Mouse (Mus musculus) midbrain, postnatal 0 days (tissue): Measurements from ENCODE around the gene Usp8. TPM values are rescaled to one million over a fixed set of nuclear protein-coding genes. Genes with fewer than 3 reads are reported as not detected.

Experiments
- ATAC-seq: fragments of 200-750 bp; cut with Nextera tagmentation; 2 replicates; pipeline ENCODE4 v1.8.0; 2017; ENCODE audit warnings: moderate number of reproducible peaks, mild to moderate bottlenecking, moderate TSS enrichment, moderate library complexity; ENCODE audit not compliant: low FRiP score
- DNase-seq: peaks from one replicate; pipeline ENCODE4 v3.0.0-alpha.2; 2015; ENCODE audit warnings: low spot score
- H3K27ac ChIP-seq: fragments of 300-500 bp; sonication (generic); 2 replicates; pipeline ENCODE4 v1.5.1; 2014; ENCODE audit warnings: low read depth, mild to moderate bottlenecking, low read length, mixed read lengths
- H3K27me3 ChIP-seq: fragments of 300-500 bp; sonication (generic); 2 replicates; pipeline ENCODE4 v1.6.1; 2014; ENCODE audit warnings: low read length, control low read depth, mixed read lengths; ENCODE audit not compliant: insufficient read depth
- H3K36me3 ChIP-seq: fragments of 300-500 bp; sonication (generic); 2 replicates; pipeline ENCODE4 v1.6.1; 2014; ENCODE audit warnings: low read length, control low read depth, mixed read lengths; ENCODE audit not compliant: insufficient read depth
- H3K4me1 ChIP-seq: fragments of 300-500 bp; sonication (generic); 2 replicates; pipeline ENCODE4 v1.6.1; 2014; ENCODE audit warnings: mild to moderate bottlenecking, control low read depth, antibody characterized with exemption, low read length, mixed read lengths; ENCODE audit not compliant: insufficient read depth
- H3K4me2 ChIP-seq: fragments of 300-500 bp; sonication (generic); 2 replicates; pipeline ENCODE4 v1.6.1; 2014; ENCODE audit warnings: low read depth, mild to moderate bottlenecking, low read length, mixed read lengths; ENCODE audit not compliant: poor library complexity, severe bottlenecking
- H3K4me3 ChIP-seq: fragments of 300-500 bp; sonication (generic); 2 replicates; pipeline ENCODE4 v1.5.1; 2014; ENCODE audit warnings: low read depth, mild to moderate bottlenecking, low read length, moderate library complexity
- H3K9ac ChIP-seq: fragments of 300-500 bp; sonication (generic); replicated peaks from 2 replicates; pipeline ENCODE4 v1.6.1; 2014; ENCODE audit warnings: mild to moderate bottlenecking, low read length, moderate library complexity, mixed read lengths; ENCODE audit not compliant: poor library complexity, severe bottlenecking
- H3K9me3 ChIP-seq: fragments of 300-500 bp; sonication (generic); 2 replicates; pipeline ENCODE4 v1.6.1; 2016; ENCODE audit warnings: low read length, control low read depth
- CTCF ChIP-seq: IDR thresholded peaks from 2 replicates; pipeline ENCODE4 v1.5.1; 2016; ENCODE audit warnings: antibody characterized with exemption, mild to moderate bottlenecking
- WGBS: fragments of 180-500 bp; shearing (Covaris S2); extraction: QIAGEN DNeasy Blood & Tissue Kit; methylation state at CpG from one replicate; pipeline ENCODE4 v1.1.7; 2014; 5-methylcytosine and 5-hydroxymethylcytosine counted together
- polyA plus RNA-seq: library from polyadenylated mRNA; unstranded; fragments of >200 nt; fragmentation: Nextera tagmentation; extraction: Ambion mirVana; gene quantifications from 2 replicates; pipeline ENCODE4 v1.2.1, GENCODE M21; 2015
- total RNA-seq: library from RNA; depleted of rRNA; stranded (reverse); fragments of >200 nt; gene quantifications from 2 replicates; pipeline ENCODE4 v1.2.3, GENCODE M21; 2014

Gene Usp8
- total and polyA plus RNA-seq, 2 experiments from 2014 or later, result 17.8 to 18.6 TPM

- TF ChIP-seq CTCF, result no peak
- H3K27ac ChIP-seq, result no peak overlapping the region
- 96% methylated on average over 4 of the region's 4 CpGs for WGBS
- no peaks in the 10 kb centered on the region for H3K9me3 ChIP-seq
- H3K27me3 ChIP-seq, result no peaks in the 10 kb centered on the region
- no peak for ATAC-seq
- H3K4me1 ChIP-seq, result no peaks in the 10 kb centered on the region
- no peak overlapping the region for H3K9ac ChIP-seq
- H3K4me3 ChIP-seq, result no peak overlapping the region
- no peak overlapping the region for H3K4me2 ChIP-seq
- no peak for DNase-seq
- H3K36me3 ChIP-seq, result peaks cover 27% of the 10 kb centered on the region
Observed at GRCm38 (mm10) chr2:126729207-126729606, 22.1 kb downstream of the Usp8 start.

GRCm38 (mm10) chr2:126730502-126730901 is 23.4 kb downstream of the Usp8 start:
- Histone ChIP-seq H3K27ac (no peak overlapping the region), H3K4me2 (no peak overlapping the region), H3K4me3 (no peak overlapping the region), H3K27me3 (no peaks in the 10 kb centered on the region), H3K9me3 (no peaks in the 10 kb centered on the region), H3K9ac (no peak overlapping the region), H3K4me1 (no peaks in the 10 kb centered on the region), H3K36me3 (peaks cover 37% of the 10 kb centered on the region)
- WGBS, result 98% methylated on average over 2 of the region's 2 CpGs
- TF ChIP-seq CTCF, result no peak
- ATAC-seq (no peak), DNase-seq (no peak)

GRCm38 (mm10) chr2:126735339-126736073 is 28.4 kb downstream of the Usp8 start:
- Histone ChIP-seq H3K27ac (no peak overlapping the region), H3K9ac (no peak overlapping the region), H3K4me3 (no peak overlapping the region), H3K4me2 (no peak overlapping the region), H3K9me3 (no peaks in the 10 kb centered on the region), H3K4me1 (no peaks in the 10 kb centered on the region), H3K36me3 (peaks cover 36% of the 10 kb centered on the region), H3K27me3 (no peaks in the 10 kb centered on the region)
- ATAC-seq (no peak), DNase-seq (no peak)
- 91% methylated on average over 6 of the region's 6 CpGs for WGBS
- TF ChIP-seq CTCF, result no peak

- Histone ChIP-seq H3K27ac (no peak overlapping the region), H3K4me2 (no peak overlapping the region), H3K9me3 (no peaks in the 10 kb centered on the region), H3K36me3 (peaks cover 46% of the 10 kb centered on the region), H3K4me1 (no peaks in the 10 kb centered on the region), H3K27me3 (no peaks in the 10 kb centered on the region), H3K9ac (no peak overlapping the region), H3K4me3 (no peak overlapping the region)
- DNase-seq (no peak), ATAC-seq (no peak)
- WGBS, result 87% methylated on average over 2 of the region's 2 CpGs
- no peak for TF ChIP-seq CTCF
Observed at GRCm38 (mm10) chr2:126740314-126740713, 33.2 kb downstream of the Usp8 start.

- H3K36me3 ChIP-seq, result peaks cover 49% of the 10 kb centered on the region
Observed at GRCm38 (mm10) chr2:126743389-126743788, 36.3 kb downstream of the Usp8 start.

GRCm38 (mm10) chr2:126755664-126756063 is 48.5 kb downstream of the Usp8 start:
- Histone ChIP-seq H3K4me2 (no peak overlapping the region), H3K36me3 (peaks cover 89% of the 10 kb centered on the region), H3K9me3 (no peaks in the 10 kb centered on the region), H3K4me3 (no peak overlapping the region), H3K27ac (no peak overlapping the region), H3K27me3 (no peaks in the 10 kb centered on the region), H3K9ac (no peak overlapping the region), H3K4me1 (no peaks in the 10 kb centered on the region)
- TF ChIP-seq CTCF, result no peak
- DNase-seq (no peak), ATAC-seq (no peak)
- 93% methylated on average over 6 of the region's 6 CpGs for whole genome bisulfite sequencing

More at GRCm38 (mm10) chr2:126743389-126743788, 36.3 kb downstream of the Usp8 start:
- no peaks in the 10 kb centered on the region for H3K27me3 ChIP-seq
- WGBS, result 93% methylated on average over 5 of the region's 5 CpGs
- H3K4me1 ChIP-seq, result no peaks in the 10 kb centered on the region
- no peak overlapping the region for H3K9ac ChIP-seq
- no peak overlapping the region for H3K4me3 ChIP-seq
- no peak overlapping the region for H3K27ac ChIP-seq
- H3K9me3 ChIP-seq, result no peaks in the 10 kb centered on the region
- H3K4me2 ChIP-seq, result no peak overlapping the region
- DNase-seq (no peak), ATAC-seq (no peak)
- TF ChIP-seq CTCF, result no peak
